ENCODE assay signal across 8 mouse cellular contexts in the genomic region with DNA sequence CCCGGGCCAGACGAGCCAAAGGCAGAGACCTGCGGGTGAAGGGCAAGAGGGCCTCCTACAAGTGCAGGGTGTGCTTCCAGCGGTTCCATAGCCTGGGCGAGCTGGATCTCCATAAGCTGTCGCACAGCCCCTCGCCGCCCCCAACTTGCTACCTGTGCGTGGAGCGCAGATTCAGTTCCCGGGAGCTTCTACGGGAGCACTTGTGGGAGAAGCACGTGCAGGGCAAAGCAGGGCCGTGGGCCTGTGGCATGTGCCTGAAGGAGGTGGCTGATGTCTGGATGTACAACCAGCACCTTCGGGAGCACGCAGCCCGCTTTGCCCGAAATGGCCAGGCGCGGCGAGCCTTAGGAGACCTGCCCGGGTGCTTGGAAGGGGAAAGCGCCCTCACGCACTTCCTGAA. TPM values are rescaled to one million over a fixed set of nuclear protein-coding genes. Genes with fewer than 3 reads are reported as not detected.
DNase-seq lines count a peak whose midpoint lies in the region; ATAC-seq lines count a peak whose summit lies in the region.

No protein-coding gene starts in this region.

- no peak for DNase-seq in neural tube, embryonic 11.5 days (ENCODE audit: low spot score)
- DNase-seq in neural tube, embryonic 10.5 days (ENCODE audit: extremely low spot score, low spot score): no peak
- no peak for DNase-seq in frontal cortex, postnatal 14 days (ENCODE audit: low spot score in 2 of 2)
- DNase-seq in left cerebral cortex, adult 8-10 months (ENCODE audit: low spot score in 2 of 2): no peak

- H3K4me3 ChIP-seq in erythroblast, embryonic 14.5 days (replicated peaks): peak overlapping the region; percentile 62
- peak overlapping the region; percentile 33 for H3K4me3 ChIP-seq in neural tube, embryonic 11.5 days (ENCODE audit: low read depth, low read length)
- H3K4me3 ChIP-seq in limb, embryonic 12.5 days (replicated peaks): peak overlapping the region; percentile 46
- peak overlapping the region; percentile 33 for H3K4me3 ChIP-seq in stomach, embryonic 15.5 days (replicated peaks)

- peaks cover 28% of the 10 kb centered on the region for H3K4me1 ChIP-seq in erythroblast, embryonic 14.5 days (ENCODE audit: control insufficient read depth)
- H3K4me1 ChIP-seq in neural tube, embryonic 11.5 days (ENCODE audit: control insufficient read depth, insufficient read depth, low read length): peaks cover 7% of the 10 kb centered on the region; the same call in 1 of the 2 replicates
- H3K4me1 ChIP-seq in limb, embryonic 12.5 days (replicated peaks): peaks cover 18% of the 10 kb centered on the region
- peaks cover 16% of the 10 kb centered on the region; the same call in 1 of the 2 replicates for H3K4me1 ChIP-seq in stomach, embryonic 15.5 days

- H3K36me3 ChIP-seq in erythroblast, embryonic 14.5 days (ENCODE audit: control insufficient read depth): no peaks in the 10 kb centered on the region
- H3K36me3 ChIP-seq in neural tube, embryonic 11.5 days (ENCODE audit: control insufficient read depth, insufficient read depth, low read length): no peaks in the 10 kb centered on the region
- no peaks in the 10 kb centered on the region for H3K36me3 ChIP-seq in limb, embryonic 12.5 days
- H3K36me3 ChIP-seq in stomach, embryonic 15.5 days: no peaks in the 10 kb centered on the region

- WGBS in neural tube, embryonic 11.5 days: 58% methylated on average over 24 of the region's 24 CpGs
- WGBS in limb, embryonic 12.5 days: 60% methylated on average over 24 of the region's 24 CpGs
- 59% methylated on average over 24 of the region's 24 CpGs for WGBS in stomach, embryonic 15.5 days

- no peak overlapping the region for H3K27ac ChIP-seq in neural tube, embryonic 11.5 days (ENCODE audit: low read depth, low read length)
- no peak overlapping the region for H3K27ac ChIP-seq in limb, embryonic 12.5 days
- H3K27ac ChIP-seq in stomach, embryonic 15.5 days: no peak overlapping the region

- H3K4me2 ChIP-seq in neural tube, embryonic 11.5 days (ENCODE audit: low read depth): peak overlapping the region; percentile 56
- H3K4me2 ChIP-seq in limb, embryonic 12.5 days: peak overlapping the region; percentile 71
- H3K4me2 ChIP-seq in stomach, embryonic 15.5 days: peak overlapping the region; percentile 65

- H3K27me3 ChIP-seq in erythroblast, embryonic 14.5 days (ENCODE audit: control insufficient read depth): peaks cover 72% of the 10 kb centered on the region
- 0 out of 2 replicates have a peak, but pooled peaks cover 8% of the 10 kb centered on the region for H3K27me3 ChIP-seq in neural tube, embryonic 11.5 days (ENCODE audit: control insufficient read depth, insufficient read depth, low read length)
- H3K27me3 ChIP-seq in limb, embryonic 12.5 days: peaks cover 42% of the 10 kb centered on the region
- peaks cover 8% of the 10 kb centered on the region; the same call in 1 of the 2 replicates for H3K27me3 ChIP-seq in stomach, embryonic 15.5 days (replicated peaks)

- H3K9ac ChIP-seq in neural tube, embryonic 11.5 days (ENCODE audit: low read length): peak overlapping the region; percentile 50
- peak overlapping the region; percentile 50; the same call in 1 of the 2 replicates for H3K9ac ChIP-seq in limb, embryonic 12.5 days (replicated peaks)
- H3K9ac ChIP-seq in stomach, embryonic 15.5 days: no peak overlapping the region

- no peaks in the 10 kb centered on the region for H3K9me3 ChIP-seq in erythroblast, embryonic 14.5 days (ENCODE audit: control insufficient read depth, low read length)
- no peaks in the 10 kb centered on the region for H3K9me3 ChIP-seq in neural tube, embryonic 11.5 days (ENCODE audit: control insufficient read depth, low read length)
- H3K9me3 ChIP-seq in limb, embryonic 12.5 days: no peaks in the 10 kb centered on the region
- H3K9me3 ChIP-seq in stomach, embryonic 15.5 days: no peaks in the 10 kb centered on the region

- no peak for ATAC-seq in erythroblast, adult 5-6 weeks (replicated peaks; ENCODE audit: low FRiP score, poor library complexity, severe bottlenecking)
- ATAC-seq in neural tube, embryonic 11.5 days (ENCODE audit: insufficient read depth, low FRiP score, low TSS enrichment): no peak
- ATAC-seq in limb, embryonic 12.5 days (ENCODE audit: insufficient number of reproducible peaks, insufficient read depth, low FRiP score, low TSS enrichment, low read depth): no peak
- ATAC-seq in stomach, embryonic 15.5 days (ENCODE audit: insufficient read depth, low FRiP score, low read depth): no peak

RNA-seq across cellular contexts. Expression of gene Zfpm1, which starts 13.1 kb away (rescaled TPM):
- polyA plus RNA-seq in erythroblast, embryonic 14.5 days (2012): 331 and 361 TPM in 2 replicates
- 54.2 and 55.4 TPM in 2 replicates for total RNA-seq in erythroblast, adult 5-6 weeks (2015; ENCODE audit: low replicate concordance)
- total RNA-seq in erythroblast, adult 5-6 weeks (2017; ENCODE audit: low replicate concordance): 196 and 459 TPM in 2 replicates
- polyA plus RNA-seq in neural tube, embryonic 11.5 days (2014; fragmentation: Nextera tagmentation; extraction: Ambion mirVana): 1.2 and 1.5 TPM in 2 replicates
- polyA plus RNA-seq in limb, embryonic 12.5 days (2016; fragmentation: Nextera tagmentation; extraction: Ambion mirVana): 1.2 and 1.4 TPM in 2 replicates
- polyA plus RNA-seq in stomach, embryonic 15.5 days (2015; fragmentation: Nextera tagmentation; extraction: Ambion mirVana): 5.6 and 5.7 TPM in 2 replicates
- 10 to 100 TPM; 38.9 to 50.1 (median 44.4) TPM for total RNA-seq in left cerebral cortex, adult 8-10 months (2022)

Comparison
In these comparisons a context has a peak if more than half of its experiments do, and no peak if none do; other contexts are left out.
1. RNA of gene Zfpm1, which starts 13.1 kb away (polyA plus RNA-seq): 331 to 361 TPM in erythroblast, embryonic 14.5 days; 5.6 to 5.7 TPM in stomach, embryonic 15.5 days, 1.2 to 1.5 TPM in neural tube, embryonic 11.5 days and 1.2 to 1.4 TPM in limb, embryonic 12.5 days; every median in the first group is over 10 times any median in the second.
2. Peak in every context shown above with its lines, with median percentiles within 50 percentile points of each other: H3K4me3 ChIP-seq and H3K4me2 ChIP-seq.